Mouse (Mus musculus) lung, adult 2 months (tissue): ENCODE measurements at regions not wholly inside any gene's neighbourhood (a gene's known extent, or its start where the extent isn't known, plus 50 kb on each side); places are given as distances from the start of the nearest gene placed in this dataset.

Source experiments
- CTCF ChIP-seq: fragments of 200-500 bp; IDR thresholded peaks from 2 replicates; pipeline ENCODE4 v1.5.1; 2011; ENCODE audit warnings: mild to moderate bottlenecking, low read length, control low read depth; ENCODE audit not compliant: insufficient read depth
- POLR2A ChIP-seq: fragments of 200-500 bp; IDR thresholded peaks from 2 replicates; pipeline ENCODE4 v1.6.1; 2011; ENCODE audit warnings: low read depth, mild to moderate bottlenecking, control low read depth, low read length, borderline replicate concordance; ENCODE audit errors: extremely low read depth

- TF ChIP-seq CTCF (no peak), POLR2A (no peak)
Observed at GRCm38 (mm10) chr10:98577040-98577439, 337.2 kb upstream of the Atp2b1 start.
